Mouse (Mus musculus) central nervous system, embryonic 11.5 days (tissue): Measurements from ENCODE around the gene Gng12. TPM values are rescaled to one million over a fixed set of nuclear protein-coding genes. Genes with fewer than 3 reads are reported as not detected.

ENCODE experiments used
- polyA plus RNA-seq: library from polyadenylated mRNA; depleted of rRNA; stranded (reverse); fragments of >200 nt; gene quantifications from 2 replicates; pipeline ENCODE4 v1.2.3, GENCODE M21; 2012; rRNA removed

Gene Gng12
- 16.6 and 26.2 TPM in 2 replicates for polyA plus RNA-seq

DNA sequence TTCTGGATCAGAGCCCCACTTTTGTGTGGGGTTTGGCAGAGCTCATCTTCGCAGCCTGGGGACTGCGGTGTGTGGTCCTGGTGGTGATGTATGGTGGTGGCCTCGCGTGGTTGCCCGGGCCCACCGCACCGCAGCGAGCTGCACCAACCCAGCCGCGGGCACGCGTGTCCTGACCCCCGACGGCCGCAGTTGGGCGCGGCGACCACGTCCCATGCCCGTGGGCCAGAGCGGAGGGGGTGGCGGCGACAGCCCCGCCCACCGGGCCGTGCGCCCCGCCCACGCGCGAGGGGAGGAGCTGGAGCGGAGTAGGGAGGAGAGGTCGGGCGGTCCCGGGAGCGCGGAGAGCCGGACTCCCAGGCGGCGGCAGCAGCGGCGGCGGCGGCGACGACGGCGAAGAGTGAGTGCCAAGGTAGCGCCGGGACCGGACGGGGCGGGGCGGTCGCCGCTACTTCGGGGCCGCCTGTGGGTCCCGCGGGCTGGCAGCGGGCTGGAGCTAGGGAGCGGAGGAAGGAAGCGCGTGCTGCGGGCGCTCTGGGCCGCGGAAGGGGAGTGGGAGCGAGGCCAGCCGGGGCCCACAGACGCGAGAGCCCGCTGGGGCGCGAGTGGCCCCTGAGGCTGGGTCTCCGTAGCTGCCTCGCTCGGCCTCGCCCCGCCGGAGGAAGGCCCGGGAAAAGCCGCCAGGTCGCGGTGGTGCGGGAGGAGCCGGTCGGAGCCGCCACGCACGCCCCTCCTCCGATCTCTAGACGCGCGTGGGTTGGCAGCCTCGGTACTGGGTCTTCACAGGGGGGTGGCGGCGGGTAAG lies at the start of gene Gng12:
Gene Gng12 (plus strand): TSS at position 279 of the 802 bp plus-strand sequence.

DNA sequence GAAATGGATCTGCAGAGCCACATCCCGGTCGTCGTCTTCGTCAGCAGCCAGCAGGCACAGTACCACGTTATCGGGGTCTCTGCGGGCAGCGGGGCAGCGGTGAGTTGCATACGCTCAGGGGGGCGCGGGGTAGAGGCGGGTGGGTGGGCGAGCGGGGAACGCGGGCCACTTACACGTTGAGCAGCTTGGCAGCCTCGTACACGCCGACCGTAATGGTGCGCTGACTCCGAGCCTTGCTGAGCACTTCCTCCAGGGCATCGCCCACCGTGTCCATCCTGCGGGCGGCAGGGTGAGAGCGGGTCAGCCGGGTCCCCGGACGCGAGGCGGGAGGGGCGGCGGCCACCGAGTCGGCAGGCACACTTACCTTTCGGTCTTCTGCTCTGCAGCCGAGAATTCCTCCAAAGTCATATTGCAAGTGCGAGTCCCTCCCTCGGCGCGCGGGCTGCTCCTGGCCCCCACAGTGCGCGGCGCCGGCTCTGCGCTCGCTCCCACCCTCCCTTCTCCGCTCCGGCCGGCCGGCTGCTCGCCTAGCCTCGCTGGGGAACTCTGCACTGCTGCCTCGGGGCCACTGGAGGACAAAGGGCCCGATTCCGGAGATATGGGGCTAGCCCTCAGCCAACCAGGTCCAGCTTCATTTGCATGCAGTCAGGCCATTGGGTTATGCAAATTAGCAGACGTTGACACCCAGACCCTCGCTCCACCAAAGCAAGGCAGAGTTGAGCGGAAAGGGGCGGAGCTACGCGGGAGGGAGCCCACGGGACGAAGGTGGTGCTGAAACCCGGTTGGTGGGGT lies 140.8 kb downstream of the Gng12 start, which contains the start of gene Gadd45a:
Gene Gadd45a (minus strand): TSS at position 621 of the 792 bp plus-strand sequence.

Other genes with a start within 250 kb of the Gng12 start
- not detected in 2 replicates for gene Vmn1r35, start 210.5 kb upstream of the Gng12 start, polyA plus RNA-seq
- not detected in 2 replicates for gene Vmn1r36, start 177.2 kb upstream of the Gng12 start, polyA plus RNA-seq
- gene Vmn1r37, start 167.0 kb upstream of the Gng12 start, polyA plus RNA-seq = not detected in 2 replicates
- gene Vmn1r38, start 113.8 kb upstream of the Gng12 start, polyA plus RNA-seq = not detected in 2 replicates
- gene Vmn1r39, start 85.8 kb upstream of the Gng12 start, polyA plus RNA-seq = not detected in 2 replicates
- 28.8 and 38.2 TPM in 2 replicates for gene Gadd45a, start 141.1 kb downstream of the Gng12 start, polyA plus RNA-seq